Mouse (Mus musculus) stomach, adult 2 months (tissue): Measurements from ENCODE around the gene Ms4a7. TPM values are rescaled to one million over a fixed set of nuclear protein-coding genes. Genes with fewer than 3 reads are reported as not detected.

Experiments used
- polyA plus RNA-seq: library from polyadenylated mRNA; depleted of rRNA; stranded (reverse); fragments of >200 nt; gene quantifications from 2 replicates; pipeline ENCODE4 v1.2.3, GENCODE M21; 2012; rRNA removed

The Ms4a7 gene
- 0.42 TPM in 2 replicates for polyA plus RNA-seq

GRCm38 (mm10) chr19:11335932-11336331, at the start of gene Ms4a7:
TSS of gene Ms4a7 (minus strand) at chr19:11336146.

GRCm38 (mm10) chr19:11375273-11375672, 39.3 kb upstream of the Ms4a7 start, which contains the start of gene Ms4a4a:
TSS of gene Ms4a4a (plus strand) at chr19:11375523.

GRCm38 (mm10) chr19:11314354-11314753, 21.6 kb downstream of the Ms4a7 start, which contains the start of gene Ms4a14:
TSS of gene Ms4a14 (minus strand) at chr19:11314454.

GRCm38 (mm10) chr19:11283773-11284172, 52.2 kb downstream of the Ms4a7 start, which contains the start of gene Ms4a5:
TSS of gene Ms4a5 (minus strand) at chr19:11283873.

Other genes with a start within 250 kb of the Ms4a7 start
- gene 1700017D01Rik, start 205.3 kb downstream of the Ms4a7 start, polyA plus RNA-seq = not detected in 2 replicates
- gene 1700025F22Rik, start 170.8 kb downstream of the Ms4a7 start, polyA plus RNA-seq = not detected in 2 replicates
- not detected in 2 replicates for gene Ms4a13, start 139.4 kb downstream of the Ms4a7 start, polyA plus RNA-seq
- 0.12 TPM in 1 of 2 replicates, not detected in the other for gene Ms4a12, start 103.7 kb downstream of the Ms4a7 start, polyA plus RNA-seq
- not detected in 2 replicates for gene Ms4a1, start 69.9 kb downstream of the Ms4a7 start, polyA plus RNA-seq
- gene Ms4a5, start 52.3 kb downstream of the Ms4a7 start, polyA plus RNA-seq = not detected in 2 replicates
- 0.01 and 0.10 TPM in 2 replicates for gene Ms4a14, start 21.7 kb downstream of the Ms4a7 start, polyA plus RNA-seq
- 0.15 TPM in 1 of 2 replicates, not detected in the other for gene Ms4a4a, start 39.4 kb upstream of the Ms4a7 start, polyA plus RNA-seq
- 0.12 TPM in 1 of 2 replicates, not detected in the other for gene Ms4a4c, start 68.6 kb upstream of the Ms4a7 start, polyA plus RNA-seq
- gene Ms4a4b, start 107.4 kb upstream of the Ms4a7 start, polyA plus RNA-seq = 0.02 and 0.06 TPM in 2 replicates
- 0.50 and 0.77 TPM in 2 replicates for gene Ms4a6c, start 133.2 kb upstream of the Ms4a7 start, polyA plus RNA-seq
- 0.10 TPM in 1 of 2 replicates, not detected in the other for gene Gm8369, start 149.8 kb upstream of the Ms4a7 start, polyA plus RNA-seq
- gene Ms4a6b, start 180.4 kb upstream of the Ms4a7 start, polyA plus RNA-seq = 0.23 and 0.65 TPM in 2 replicates
- gene Ms4a4d, start 200.7 kb upstream of the Ms4a7 start, polyA plus RNA-seq = 7.7 and 10.7 TPM in 2 replicates